Mouse (Mus musculus) neural tube, embryonic 13.5 days (tissue): ENCODE results near the gene Phf23. TPM values are rescaled to one million over a fixed set of nuclear protein-coding genes. Genes with fewer than 3 reads are reported as not detected.

ENCODE experiments used
- ATAC-seq: fragments of 200-750 bp; cut with Nextera tagmentation; 2 replicates; pipeline ENCODE4 v1.8.0; 2017; ENCODE audit warnings: low read depth, mild to moderate bottlenecking, moderate TSS enrichment, moderate library complexity
- H3K27ac ChIP-seq: fragments of 300-500 bp; sonication (generic); replicated peaks from 2 replicates; pipeline ENCODE4 v1.5.1; 2015; ENCODE audit warnings: moderate library complexity, mild to moderate bottlenecking, inconsistent platforms
- H3K27me3 ChIP-seq: fragments of 300-500 bp; sonication (generic); 2 replicates; pipeline ENCODE4 v1.6.1; 2015; ENCODE audit warnings: mild to moderate bottlenecking, inconsistent platforms
- H3K36me3 ChIP-seq: fragments of 300-500 bp; sonication (generic); 2 replicates; pipeline ENCODE4 v1.6.1; 2015; ENCODE audit warnings: mild to moderate bottlenecking, inconsistent platforms
- H3K4me1 ChIP-seq: fragments of 300-500 bp; sonication (generic); replicated peaks from 2 replicates; pipeline ENCODE4 v1.6.1; 2015; ENCODE audit warnings: inconsistent platforms
- H3K4me2 ChIP-seq: fragments of 300-500 bp; sonication (generic); 2 replicates; pipeline ENCODE4 v1.6.1; 2015; ENCODE audit warnings: inconsistent platforms, mild to moderate bottlenecking, moderate library complexity
- H3K4me3 ChIP-seq: fragments of 300-500 bp; sonication (generic); 2 replicates; pipeline ENCODE4 v1.5.1; 2015; ENCODE audit warnings: mild to moderate bottlenecking, inconsistent platforms
- H3K9ac ChIP-seq: fragments of 300-500 bp; sonication (generic); 2 replicates; pipeline ENCODE4 v1.6.1; 2015; ENCODE audit warnings: moderate library complexity, mild to moderate bottlenecking, inconsistent platforms
- H3K9me3 ChIP-seq: fragments of 300-500 bp; sonication (generic); 2 replicates; pipeline ENCODE4 v1.6.1; 2016; ENCODE audit warnings: inconsistent platforms
- WGBS: fragments of 180-500 bp; shearing (Covaris S2); methylation state at CpG from one replicate; pipeline ENCODE4 v1.1.7; 2015; 5-methylcytosine and 5-hydroxymethylcytosine counted together
- polyA plus RNA-seq: library from polyadenylated mRNA; unstranded; fragments of >200 nt; fragmentation: Nextera tagmentation; extraction: Ambion mirVana; gene quantifications from 2 replicates; pipeline ENCODE4 v1.2.1, GENCODE M21; 2015

Gene Phf23
- polyA plus RNA-seq, 1 experiment from 2014 or later = 76.3 TPM

GRCm38 (mm10) chr11:70019495-70020021, 24.0 kb downstream of the Phf23 start:
- Histone ChIP-seq H3K4me3 (peak overlapping the region; percentile 79), H3K9me3 (no peaks in the 10 kb centered on the region), H3K27ac (peak overlapping the region; percentile 96), H3K27me3 (no peaks in the 10 kb centered on the region), H3K4me2 (peak overlapping the region; percentile 79), H3K9ac (peak overlapping the region; percentile 98), H3K4me1 (peaks cover 73% of the 10 kb centered on the region), H3K36me3 (no peaks in the 10 kb centered on the region)
- no peak for ATAC-seq
- 31% methylated on average over 2 of the region's 2 CpGs for WGBS

GRCm38 (mm10) chr11:70020022-70020631, 24.6 kb downstream of the Phf23 start:
- no peaks in the 10 kb centered on the region for H3K9me3 ChIP-seq
- H3K27me3 ChIP-seq = no peaks in the 10 kb centered on the region
- ATAC-seq = no peak
- peaks cover 73% of the 10 kb centered on the region for H3K4me1 ChIP-seq
- H3K36me3 ChIP-seq = no peaks in the 10 kb centered on the region
- WGBS = 18% methylated on average over 8 of the region's 8 CpGs
- H3K9ac ChIP-seq = peak overlapping the region; percentile 98
- peak overlapping the region; percentile 96 for H3K27ac ChIP-seq
- peak overlapping the region; percentile 79 for H3K4me3 ChIP-seq
- H3K4me2 ChIP-seq = peak overlapping the region; percentile 79

GRCm38 (mm10) chr11:70020731-70021263, 25.2 kb downstream of the Phf23 start:
- Histone ChIP-seq H3K4me1 (peaks cover 80% of the 10 kb centered on the region), H3K9ac (peak overlapping the region; percentile 98), H3K27me3 (no peaks in the 10 kb centered on the region), H3K27ac (peak overlapping the region; percentile 96), H3K9me3 (no peaks in the 10 kb centered on the region), H3K36me3 (no peaks in the 10 kb centered on the region), H3K4me2 (peak overlapping the region; percentile 79), H3K4me3 (peak overlapping the region; percentile 79)
- ATAC-seq = peak; percentile 76
- WGBS = 2% methylated on average over 8 of the region's 8 CpGs

GRCm38 (mm10) chr11:70021264-70022132, 25.9 kb downstream of the Phf23 start:
- H3K36me3 ChIP-seq = no peaks in the 10 kb centered on the region
- peak overlapping the region; percentile 79 for H3K4me2 ChIP-seq
- H3K4me3 ChIP-seq = peak overlapping the region; percentile 79
- H3K27me3 ChIP-seq = no peaks in the 10 kb centered on the region
- H3K9ac ChIP-seq = peak overlapping the region; percentile 98
- peak overlapping the region; percentile 96 for H3K27ac ChIP-seq
- no peaks in the 10 kb centered on the region for H3K9me3 ChIP-seq
- peaks cover 87% of the 10 kb centered on the region for H3K4me1 ChIP-seq
- WGBS = 1% methylated on average over 40 of the region's 40 CpGs
- peak; percentile 78 for ATAC-seq

- peak overlapping the region; percentile 70 for H3K4me2 ChIP-seq
- H3K4me3 ChIP-seq = peak overlapping the region; percentile 39
- peak overlapping the region; percentile 79 for H3K27ac ChIP-seq
- H3K27me3 ChIP-seq = no peaks in the 10 kb centered on the region
- peaks cover 94% of the 10 kb centered on the region for H3K4me1 ChIP-seq
- ATAC-seq = no peak
- 7% methylated on average over 23 of the region's 29 CpGs for WGBS
- H3K9ac ChIP-seq = peak overlapping the region; percentile 71
- H3K9me3 ChIP-seq = no peaks in the 10 kb centered on the region
- H3K36me3 ChIP-seq = no peaks in the 10 kb centered on the region
Measured at GRCm38 (mm10) chr11:70023481-70024150, 28.0 kb downstream of the Phf23 start.

- Histone ChIP-seq H3K36me3 (no peaks in the 10 kb centered on the region), H3K27me3 (no peaks in the 10 kb centered on the region), H3K27ac (peak overlapping the region; percentile 79), H3K9ac (peak overlapping the region; percentile 71), H3K4me1 (peaks cover 94% of the 10 kb centered on the region), H3K4me3 (peak overlapping the region; percentile 39), H3K4me2 (peak overlapping the region; percentile 70), H3K9me3 (no peaks in the 10 kb centered on the region)
- WGBS = 14% methylated on average over 6 of the region's 6 CpGs
- ATAC-seq = no peak
Measured at GRCm38 (mm10) chr11:70024151-70024514, 28.6 kb downstream of the Phf23 start.

- peaks cover 96% of the 10 kb centered on the region for H3K4me1 ChIP-seq
- no peaks in the 10 kb centered on the region for H3K9me3 ChIP-seq
- peak overlapping the region; percentile 66 for H3K4me2 ChIP-seq
- H3K4me3 ChIP-seq = peak overlapping the region; percentile 32
- H3K36me3 ChIP-seq = peaks cover 15% of the 10 kb centered on the region
- peak overlapping the region; percentile 66 for H3K9ac ChIP-seq
- H3K27ac ChIP-seq = peak overlapping the region; percentile 98
- WGBS = 3% methylated on average over 19 of the region's 19 CpGs
- ATAC-seq = no peak
- no peaks in the 10 kb centered on the region for H3K27me3 ChIP-seq
Measured at GRCm38 (mm10) chr11:70026689-70027088, 31.1 kb downstream of the Phf23 start.

GRCm38 (mm10) chr11:70027397-70027796, 31.8 kb downstream of the Phf23 start:
- peaks cover 22% of the 10 kb centered on the region for H3K36me3 ChIP-seq
- H3K27ac ChIP-seq = peak overlapping the region; percentile 98
- peak overlapping the region; percentile 66 for H3K9ac ChIP-seq
- no peaks in the 10 kb centered on the region for H3K9me3 ChIP-seq
- no peaks in the 10 kb centered on the region for H3K27me3 ChIP-seq
- peak overlapping the region; percentile 32 for H3K4me3 ChIP-seq
- peaks cover 89% of the 10 kb centered on the region for H3K4me1 ChIP-seq
- peak overlapping the region; percentile 66 for H3K4me2 ChIP-seq
- ATAC-seq = no peak
- 40% methylated on average over 9 of the region's 9 CpGs for WGBS

GRCm38 (mm10) chr11:70028401-70029129, 33.0 kb downstream of the Phf23 start:
- ATAC-seq = peak; percentile 12
- peak overlapping the region; percentile 98 for H3K27ac ChIP-seq
- H3K4me1 ChIP-seq = peaks cover 77% of the 10 kb centered on the region
- no peaks in the 10 kb centered on the region for H3K27me3 ChIP-seq
- H3K4me3 ChIP-seq = peak overlapping the region; percentile 32
- 19% methylated on average over 12 of the region's 12 CpGs for WGBS
- no peaks in the 10 kb centered on the region for H3K9me3 ChIP-seq
- H3K4me2 ChIP-seq = peak overlapping the region; percentile 66
- H3K9ac ChIP-seq = peak overlapping the region; percentile 66
- H3K36me3 ChIP-seq = peaks cover 32% of the 10 kb centered on the region

- 0% methylated on average over 20 of the region's 20 CpGs for WGBS
- Histone ChIP-seq H3K27me3 (no peaks in the 10 kb centered on the region), H3K27ac (peak overlapping the region; percentile 98), H3K4me1 (peaks cover 71% of the 10 kb centered on the region), H3K4me2 (peak overlapping the region; percentile 66), H3K9me3 (no peaks in the 10 kb centered on the region), H3K36me3 (peaks cover 39% of the 10 kb centered on the region), H3K9ac (peak overlapping the region; percentile 66), H3K4me3 (peak overlapping the region; percentile 32)
- peak; percentile 95 for ATAC-seq
Measured at GRCm38 (mm10) chr11:70029130-70029801, 33.7 kb downstream of the Phf23 start.
